Mouse (Mus musculus): Measurements from ENCODE around the gene Tmem252.
"Not testable (repeated sequence)": the region's sequence is repeated elsewhere in the genome, so short reads cannot be mapped to it uniquely, and the experiment has no call there.

Tmem252 gene

DNA sequence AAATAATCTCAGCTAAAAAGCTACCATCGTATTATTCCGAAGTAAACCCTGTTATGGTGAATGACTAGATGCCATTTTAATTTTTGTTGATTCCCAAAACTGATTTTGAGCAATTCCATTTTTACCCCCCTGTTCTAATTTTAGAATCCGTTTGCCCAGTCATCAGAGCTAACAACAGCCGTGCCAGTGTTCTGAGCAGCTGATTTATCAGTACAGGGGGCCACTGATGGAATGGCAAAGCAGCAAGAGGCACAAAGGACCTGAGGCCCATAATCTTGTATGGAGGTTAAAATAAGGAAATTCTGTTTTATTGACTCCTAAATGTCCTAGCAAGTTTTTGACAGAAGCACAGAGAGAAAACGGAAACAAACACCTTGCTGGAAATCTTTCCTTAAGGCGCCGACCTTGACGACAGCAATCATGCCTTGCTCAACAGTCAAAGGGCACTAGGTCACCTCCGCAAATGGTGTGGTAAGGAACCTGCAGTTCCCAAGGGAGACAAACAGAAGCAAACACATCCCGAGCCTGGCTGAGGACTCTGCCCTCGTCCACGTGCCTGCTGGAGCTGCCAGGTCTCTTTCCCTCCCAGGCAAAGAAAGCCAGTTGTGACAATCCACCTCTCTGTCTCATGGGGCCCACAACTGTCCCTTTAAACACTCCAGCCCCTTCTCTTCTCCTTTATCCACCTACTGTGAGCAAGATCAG lies 9.4 kb downstream of the Tmem252 start:
- no peak for DNase-seq

DNA sequence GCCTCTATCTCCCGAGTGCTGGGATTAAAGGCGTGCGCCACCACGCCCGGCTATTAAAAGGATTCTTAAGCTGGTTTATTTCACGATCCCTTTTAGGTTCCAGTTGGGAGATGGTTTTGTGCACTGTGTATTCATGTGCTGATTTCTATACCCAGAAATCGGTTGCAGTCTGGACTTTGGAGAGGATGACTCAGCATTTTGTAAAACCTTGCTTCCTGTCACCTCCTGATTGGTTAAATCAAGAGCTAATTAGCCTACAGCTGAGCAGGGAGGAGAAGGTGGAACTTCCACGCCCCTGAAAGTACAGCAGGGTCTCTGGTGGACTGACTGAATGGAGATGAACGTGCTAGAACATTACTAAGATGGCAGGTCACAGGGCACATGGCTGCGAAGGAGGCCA lies 12.6 kb downstream of the Tmem252 start:
- DNase-seq, result no peak

DNA sequence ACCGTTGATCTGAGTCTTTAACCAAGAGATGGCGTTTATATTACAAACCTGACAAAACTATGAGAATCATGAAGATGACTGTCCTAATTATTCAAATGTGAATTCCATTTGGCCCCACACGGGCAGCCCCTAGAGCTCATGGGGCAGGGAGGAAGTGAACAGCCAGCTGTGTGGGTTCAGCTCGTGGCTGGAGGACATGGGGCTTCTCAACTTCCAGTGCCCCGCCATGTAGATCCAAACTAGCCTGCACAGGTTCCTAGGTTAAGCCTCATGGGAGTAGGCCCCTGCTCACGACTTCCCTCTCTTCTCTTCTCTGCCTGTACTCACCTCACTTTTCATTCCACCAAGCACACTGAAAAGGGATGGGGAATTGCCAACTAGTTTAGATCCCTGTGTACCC lies 14.5 kb downstream of the Tmem252 start:
- no peak for DNase-seq

DNA sequence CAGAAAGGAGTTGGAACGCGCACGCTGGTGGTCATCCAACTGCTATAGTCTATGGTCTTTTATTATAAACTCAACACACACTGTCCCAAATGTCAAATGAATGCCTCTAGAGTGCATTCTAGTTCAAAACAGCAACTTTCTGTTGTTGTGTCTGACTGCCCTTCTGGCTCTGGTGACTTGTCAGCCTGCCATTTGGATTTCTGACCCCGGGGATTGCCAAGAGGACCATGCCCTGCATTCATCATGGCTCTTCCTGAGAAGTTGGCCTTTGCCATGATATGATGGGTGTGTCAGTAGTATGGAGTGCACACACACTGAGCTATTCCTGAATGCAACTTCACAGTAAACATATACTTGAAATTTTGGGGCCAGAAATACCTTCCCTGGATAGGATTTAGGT lies 15.7 kb downstream of the Tmem252 start:
- DNase-seq, result no peak

DNA sequence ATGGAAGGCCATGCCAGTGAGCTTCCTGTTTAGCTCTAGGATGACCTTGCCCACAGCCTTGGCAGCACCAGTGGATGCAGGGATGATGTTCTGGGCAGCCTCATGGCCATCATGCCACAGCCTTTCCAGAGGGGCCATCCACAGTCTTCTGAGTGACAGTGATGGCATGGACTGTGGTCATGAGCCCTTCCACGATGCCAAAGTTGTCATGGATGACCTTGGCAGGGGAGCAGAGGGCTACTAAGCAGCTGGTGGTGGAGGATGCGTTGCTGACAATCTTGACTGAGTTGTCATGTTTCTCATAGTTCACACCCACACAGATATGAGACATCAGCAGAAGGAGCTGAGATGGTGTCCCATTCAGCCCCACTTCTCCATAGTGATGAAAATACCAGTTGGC lies 18.9 kb downstream of the Tmem252 start:
- DNase-seq, result no peak

DNA sequence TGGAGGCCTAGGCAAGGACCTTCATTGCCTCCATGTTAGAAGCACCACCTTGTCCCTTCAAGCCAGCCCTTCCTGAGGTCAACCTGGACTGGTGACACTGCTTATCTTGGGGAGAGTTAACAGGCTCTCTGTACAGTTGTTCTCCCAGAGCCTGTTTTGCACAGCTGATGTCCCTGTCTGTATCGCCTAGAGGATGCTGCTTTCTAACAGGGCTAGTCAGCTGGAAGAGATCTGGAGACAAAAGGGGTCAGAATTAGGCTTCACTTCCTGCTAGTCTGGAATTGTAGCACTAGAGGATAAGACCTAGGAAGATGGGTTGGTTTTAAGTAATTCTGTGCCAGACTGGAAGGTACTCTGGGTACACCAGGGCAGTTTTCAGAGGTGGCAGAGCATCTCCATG lies 24.1 kb downstream of the Tmem252 start:
- no peak for DNase-seq

DNA sequence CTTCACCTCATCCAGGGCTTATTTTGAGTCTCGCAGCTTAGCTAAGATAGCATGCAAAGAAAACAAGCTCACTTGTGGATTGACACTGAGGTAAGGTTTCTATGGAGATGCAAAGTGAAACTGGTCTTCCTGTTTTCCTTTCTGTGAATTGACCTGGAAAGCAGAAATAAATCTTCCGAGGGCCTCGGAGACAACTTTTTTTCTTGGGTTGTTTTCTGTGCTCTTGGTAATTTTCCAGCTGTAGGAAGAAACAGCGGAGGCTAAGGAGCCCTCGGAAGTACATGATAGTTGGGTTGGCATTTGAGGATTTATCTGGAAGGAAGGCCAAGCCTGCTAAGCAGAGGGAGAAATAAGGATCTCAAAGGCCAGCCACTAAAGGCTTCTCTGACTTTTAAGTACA lies 24.8 kb downstream of the Tmem252 start:
- DNase-seq, result no peak

DNA sequence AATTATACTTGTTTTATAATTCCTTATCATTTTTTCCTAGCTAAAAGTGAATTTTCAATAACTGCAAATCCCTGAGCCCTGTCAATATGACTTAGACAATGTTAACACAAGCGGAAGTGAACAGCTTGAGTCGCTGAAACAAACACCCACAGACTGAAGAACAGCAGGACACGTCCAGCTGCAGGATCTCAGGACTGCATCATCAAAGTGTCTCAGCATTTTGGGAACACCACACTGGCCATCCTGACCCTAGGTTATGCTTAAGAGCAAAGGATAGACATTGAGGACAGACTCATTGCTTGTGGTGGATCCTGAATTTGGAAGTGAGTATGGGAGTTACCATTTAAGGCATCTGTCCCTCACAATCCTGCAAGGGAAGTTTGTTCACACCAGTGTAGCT lies 25.4 kb downstream of the Tmem252 start:
- DNase-seq, result no peak

DNA sequence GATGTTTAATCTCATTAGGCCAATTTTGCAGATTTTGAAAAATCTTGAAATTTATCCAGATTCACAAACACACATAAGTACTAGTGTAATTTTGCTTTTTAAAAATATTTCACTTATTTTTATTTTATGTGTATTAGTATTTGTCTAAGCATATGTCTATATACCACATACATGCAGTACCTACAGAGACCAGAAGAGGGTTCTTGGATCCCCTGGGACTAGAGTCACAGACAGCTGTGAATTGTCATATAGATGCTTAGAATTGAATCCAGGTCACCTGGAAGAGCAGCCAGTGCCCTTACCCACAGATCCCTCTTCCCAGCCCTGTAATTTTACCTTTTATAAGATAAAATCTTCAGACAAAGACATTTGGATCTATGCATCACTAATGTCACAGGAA lies 26.1 kb downstream of the Tmem252 start:
- no peak for DNase-seq

DNA sequence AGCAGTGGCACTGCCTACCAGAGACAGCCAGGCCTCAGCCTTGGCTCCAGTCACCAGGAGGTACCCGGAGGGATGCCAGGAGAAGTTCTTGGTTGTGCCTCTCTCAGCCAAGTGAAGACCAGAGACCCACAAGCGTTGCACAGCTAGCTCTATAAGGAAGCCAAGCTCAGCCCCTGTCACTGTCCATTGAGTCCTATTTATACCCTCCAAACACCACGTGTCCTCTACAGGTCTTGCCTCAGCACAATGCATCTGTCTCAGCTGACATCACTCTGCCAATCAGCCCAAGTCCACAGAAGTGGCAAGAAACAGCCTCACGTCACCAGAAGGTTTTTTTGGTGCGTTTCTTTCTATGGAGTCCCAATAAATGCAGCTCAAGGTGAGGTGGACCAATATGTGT lies 26.9 kb downstream of the Tmem252 start:
- DNase-seq, result no peak

DNA sequence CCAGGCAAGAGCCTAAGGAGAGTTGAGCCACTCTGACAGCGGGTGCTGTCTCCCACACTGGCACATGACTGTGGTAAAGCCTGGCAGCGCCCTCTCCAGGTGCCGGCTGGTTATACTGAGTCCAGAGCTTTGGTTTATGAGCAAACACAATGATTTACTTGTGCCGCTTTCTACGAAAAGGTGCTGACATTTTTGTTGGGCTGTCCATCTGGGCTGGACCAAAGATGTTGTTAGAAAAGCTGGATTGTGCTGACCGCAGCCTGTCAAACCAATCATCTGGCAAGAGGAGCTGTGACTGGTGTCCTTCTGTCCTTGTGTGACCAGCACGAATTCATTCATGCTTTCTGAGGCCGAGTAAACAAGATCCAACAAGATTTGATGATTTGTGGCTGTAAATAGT lies 27.9 kb downstream of the Tmem252 start:
- DNase-seq, result no peak

DNA sequence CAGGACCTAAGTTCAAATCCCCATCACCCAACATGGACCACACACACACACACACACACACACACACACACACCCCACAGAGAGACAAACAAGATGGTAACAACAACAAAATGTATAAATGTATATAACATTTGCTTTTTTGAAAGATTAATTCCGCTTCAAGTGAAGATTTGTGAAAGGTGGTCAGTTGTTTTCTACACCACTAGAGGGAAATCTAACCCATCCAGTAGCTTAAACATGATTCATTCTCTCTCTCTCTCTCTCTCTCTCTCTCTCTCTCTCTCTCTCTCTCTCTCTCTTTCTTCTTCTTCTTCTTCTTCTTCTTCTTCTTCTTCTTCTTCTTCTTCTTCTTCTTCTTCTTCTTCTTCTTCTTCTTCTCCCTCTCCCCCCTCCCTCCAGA lies 29.4 kb downstream of the Tmem252 start:
- DNase-seq, result not testable (repeated sequence)

DNA sequence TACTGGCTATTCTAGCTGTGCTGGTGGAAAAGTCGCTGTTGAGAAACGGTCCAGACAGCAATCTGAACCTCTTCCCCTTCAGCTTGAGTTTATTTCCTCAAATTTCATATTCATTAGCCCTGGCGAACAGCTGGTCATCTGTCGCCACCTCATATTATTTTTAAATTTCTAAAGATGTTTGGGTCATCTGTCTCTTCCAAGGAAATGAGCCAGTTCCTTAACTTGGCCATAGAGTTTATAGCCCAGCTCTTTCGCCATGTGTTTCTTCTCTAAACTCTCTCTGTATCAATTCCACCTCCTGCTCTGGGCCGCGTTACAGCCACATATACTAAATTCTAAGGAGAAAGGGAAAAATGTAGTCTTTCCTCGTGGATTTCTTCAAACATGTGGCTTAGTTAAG lies 29.9 kb downstream of the Tmem252 start:
- no peak for DNase-seq

DNA sequence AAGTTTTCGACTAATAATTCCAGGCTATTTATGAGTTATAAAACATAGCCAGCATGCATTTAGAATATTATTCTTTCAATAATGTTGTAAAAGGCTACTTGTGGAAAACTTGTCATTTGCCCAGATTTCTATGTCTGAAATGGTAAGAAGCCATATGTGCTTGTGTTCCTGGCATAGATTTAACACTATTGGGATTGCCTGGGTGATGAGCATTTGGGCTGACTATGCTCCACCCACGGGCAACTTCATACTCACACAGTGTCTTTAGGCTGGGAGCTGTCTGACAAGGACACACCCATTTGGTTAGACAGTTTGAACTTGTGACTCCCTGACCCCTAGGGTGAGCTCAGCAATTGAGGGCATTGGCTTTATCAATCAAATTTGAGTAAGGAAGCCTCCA lies 30.5 kb downstream of the Tmem252 start:
- no peak for DNase-seq

DNA sequence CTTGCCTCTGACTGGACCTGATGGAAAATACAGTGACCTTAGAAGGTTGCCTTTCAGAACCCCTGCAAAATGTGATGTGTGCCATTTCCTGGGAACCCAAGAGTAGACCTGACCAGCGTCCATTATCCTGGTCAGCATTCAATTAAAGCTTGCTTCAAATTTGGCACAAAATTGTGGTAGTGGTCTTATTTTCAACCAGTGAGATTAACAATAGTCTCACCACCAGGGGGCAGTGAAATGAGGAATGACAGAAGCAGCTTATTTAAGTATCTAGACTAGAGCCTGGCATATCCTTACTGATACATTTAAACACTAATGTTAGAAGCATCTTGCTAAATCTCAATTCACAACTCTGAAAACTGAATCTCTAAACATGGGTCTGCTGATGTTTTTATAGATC lies 31.6 kb downstream of the Tmem252 start:
- DNase-seq, result no peak

DNA sequence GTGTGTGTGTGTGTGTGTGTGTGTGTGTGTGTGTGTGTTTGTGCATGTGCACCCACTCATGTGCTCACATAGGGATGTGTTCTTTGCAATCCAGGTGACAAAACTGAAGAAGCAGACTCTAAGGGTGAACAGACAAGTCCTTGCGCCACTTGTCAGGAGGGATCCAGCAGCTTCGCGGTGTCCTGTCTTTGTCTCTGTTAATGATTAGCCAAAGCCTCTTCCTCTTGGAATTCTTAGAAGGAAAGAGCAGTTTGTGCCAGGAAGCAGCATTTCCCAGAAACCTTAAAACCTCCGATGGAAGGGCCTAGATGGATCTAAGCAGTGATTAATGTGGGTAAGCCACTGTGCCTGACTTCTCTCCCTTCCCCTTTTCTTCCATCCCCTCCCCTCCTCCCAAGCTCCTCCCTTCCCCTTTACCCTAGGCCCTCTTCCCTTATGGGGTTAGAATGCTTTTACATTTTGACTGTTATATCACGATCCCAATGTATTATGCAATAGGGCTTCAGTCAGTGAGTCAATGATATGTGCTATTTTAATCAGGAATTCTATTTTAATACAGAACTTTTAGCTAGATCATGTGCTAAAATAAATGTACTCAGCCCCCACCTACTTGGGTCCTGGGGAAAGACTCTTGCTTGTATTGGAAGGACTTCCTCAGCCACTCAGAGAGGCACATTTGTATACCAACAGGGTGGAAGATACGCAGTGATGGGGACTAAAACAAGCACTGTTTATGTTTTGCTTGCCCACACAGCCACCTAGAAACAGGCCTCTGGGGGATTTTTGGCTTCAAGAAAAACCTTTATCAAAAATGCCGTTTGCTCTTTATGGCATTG lies 33.5 kb downstream of the Tmem252 start:
- no peak for DNase-seq

DNA sequence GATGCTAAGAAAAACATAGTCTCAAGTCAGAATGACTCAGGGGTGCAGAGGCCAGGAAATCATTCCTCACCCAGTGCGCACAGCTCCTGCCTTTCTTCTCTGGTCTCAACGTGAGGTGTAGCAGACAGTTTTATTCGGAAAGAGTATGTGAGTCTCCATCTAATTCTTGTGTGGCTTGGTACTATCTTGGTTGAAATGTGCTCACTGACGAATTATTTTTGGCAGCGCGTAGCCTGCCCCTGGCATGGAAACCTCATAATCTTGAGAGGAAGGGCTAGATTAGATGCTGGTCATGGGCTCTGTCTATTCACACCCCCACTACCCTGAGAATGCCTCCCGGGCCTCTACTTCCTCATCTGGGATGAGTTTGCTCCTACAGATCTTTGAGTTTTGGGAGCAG lies 34.2 kb downstream of the Tmem252 start:
- DNase-seq, result no peak

DNA sequence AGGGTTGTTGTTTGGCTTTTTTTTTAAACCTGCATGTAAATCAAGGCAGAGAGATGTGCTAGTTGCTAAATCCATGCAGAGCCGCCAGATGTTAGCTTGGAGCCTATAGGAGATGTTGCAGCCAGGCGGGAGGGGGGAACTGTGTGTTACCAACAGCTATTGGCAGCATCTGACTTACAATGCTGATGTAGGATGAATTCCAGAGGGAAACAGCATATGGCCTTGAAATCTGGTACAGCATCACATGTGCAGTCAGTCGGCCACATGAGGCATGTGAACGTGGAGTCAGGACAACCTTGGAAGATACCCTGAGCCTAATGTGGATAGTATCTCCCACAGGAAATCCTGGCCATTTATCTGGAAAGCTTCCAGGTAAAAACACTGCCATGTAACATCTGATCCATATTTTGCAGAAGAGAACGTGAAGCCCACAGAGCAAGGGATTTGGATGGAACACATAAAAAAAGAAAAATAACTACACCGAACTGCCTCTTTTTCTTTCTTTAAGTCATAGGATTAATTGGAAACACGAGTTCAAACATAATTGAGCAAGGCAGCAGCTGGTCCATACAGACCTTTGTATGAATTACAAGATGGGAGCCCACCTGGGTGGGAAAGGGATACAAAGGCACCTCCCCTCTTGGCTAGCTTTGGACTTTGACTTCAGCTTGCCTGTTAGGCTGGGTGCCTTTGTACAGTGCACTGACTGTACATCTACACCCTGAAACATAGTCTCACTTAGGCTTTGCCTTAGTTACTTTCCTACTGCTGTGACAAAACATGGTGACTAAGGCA lies 42.7 kb downstream of the Tmem252 start:
- DNase-seq, result no peak

DNA sequence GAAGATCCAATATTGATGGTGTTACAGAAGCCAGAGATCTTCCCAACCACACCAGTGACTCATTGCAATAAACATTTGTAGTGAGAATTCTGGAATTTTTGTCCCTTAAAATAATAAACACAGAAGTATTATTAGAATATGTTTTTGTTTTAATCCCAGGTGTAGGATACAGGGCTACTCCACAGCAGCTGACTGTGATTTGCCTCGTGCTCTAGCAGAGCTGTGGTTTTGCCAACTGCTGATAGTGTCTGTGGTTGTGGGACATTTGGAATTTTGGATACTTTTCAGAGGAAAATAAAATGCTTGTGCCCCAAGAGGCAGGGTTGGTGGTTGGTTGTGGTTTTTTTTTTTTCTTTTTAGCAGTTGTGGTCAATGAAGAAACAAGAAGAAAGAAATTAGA lies 44.2 kb downstream of the Tmem252 start:
- no peak for DNase-seq

DNA sequence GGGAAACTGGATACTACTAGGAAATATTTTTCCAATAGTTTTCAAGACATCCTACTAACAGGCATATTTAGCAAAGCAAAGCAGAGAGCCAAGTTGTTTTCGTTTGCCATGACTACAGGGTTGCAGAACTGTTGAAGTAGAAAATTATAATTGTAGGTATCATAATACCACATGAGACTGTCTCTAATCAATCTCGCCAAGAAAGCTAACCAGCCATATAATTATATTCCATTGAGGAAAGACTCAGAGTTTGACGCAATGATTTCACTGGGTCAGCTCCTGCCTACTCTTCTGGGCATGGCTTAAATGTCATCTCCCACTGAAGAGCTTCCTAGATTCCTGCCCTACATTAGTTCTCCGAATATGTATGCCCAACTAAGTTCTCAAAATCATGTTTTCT lies 45.7 kb downstream of the Tmem252 start:
- no peak for DNase-seq

DNA sequence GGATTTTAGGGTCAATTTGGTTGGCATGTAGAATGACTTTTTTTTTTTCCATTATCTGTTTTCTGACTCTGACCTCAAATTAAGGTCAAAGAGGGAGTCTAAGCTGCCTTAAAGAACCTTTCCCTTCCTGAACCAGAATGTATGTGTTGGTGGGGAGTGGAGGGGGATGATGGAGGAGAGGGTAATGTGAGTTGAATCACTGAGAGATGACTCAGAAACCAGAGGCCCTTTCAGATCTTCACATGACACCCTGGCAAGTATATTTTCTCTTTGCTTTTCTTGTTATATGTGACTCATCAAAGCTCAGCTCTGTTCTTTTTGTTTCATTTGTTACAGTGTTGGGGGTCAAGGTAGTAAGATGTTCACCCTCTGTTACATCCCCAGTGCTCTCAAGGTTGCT lies 46.6 kb downstream of the Tmem252 start:
- no peak for DNase-seq

DNA sequence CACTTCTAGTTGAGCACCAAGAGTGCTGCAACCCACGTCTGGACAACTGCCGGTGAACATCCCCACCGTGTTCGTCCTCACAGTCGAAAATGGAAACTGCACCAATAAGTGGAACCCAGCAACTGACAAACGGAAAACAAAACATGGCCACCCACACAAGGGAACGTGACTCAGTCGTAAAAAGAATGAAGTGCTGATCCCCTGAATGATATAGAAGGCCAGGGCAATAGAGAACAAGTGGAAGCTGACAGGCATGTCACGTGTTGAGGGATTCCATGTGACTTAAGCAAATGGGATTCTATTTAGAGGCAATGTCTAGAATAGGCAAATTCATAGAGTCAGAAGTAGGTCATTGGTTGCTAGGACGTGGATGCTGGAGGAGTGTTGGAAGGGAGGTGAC lies 50.6 kb downstream of the Tmem252 start:
- no peak for DNase-seq

DNA sequence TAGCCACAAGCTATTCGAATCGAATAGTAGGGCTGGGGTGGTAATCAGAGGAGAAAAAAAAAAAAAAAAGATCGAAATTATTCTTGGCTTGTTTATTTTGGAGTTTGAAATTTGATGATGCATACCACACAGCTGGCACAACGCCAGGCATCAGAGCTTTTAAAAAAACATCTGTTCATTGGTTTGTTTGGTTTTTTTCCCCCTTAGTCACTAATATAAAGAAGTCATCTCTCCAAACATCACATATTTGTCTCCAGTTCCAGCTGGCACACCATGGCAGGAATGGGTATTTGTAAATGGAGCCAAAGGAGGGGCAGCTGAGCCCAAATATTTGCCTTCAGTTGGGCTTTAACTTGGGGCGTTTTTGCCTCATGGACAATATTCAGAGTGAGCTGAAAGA lies 56.9 kb downstream of the Tmem252 start:
- no peak for DNase-seq

Measured in cerebellum, postnatal 36 days (tissue).